Mouse (Mus musculus) NIH3T3 (cell line): ENCODE data around the gene Atad1.
"Not testable (repeated sequence)": the region's sequence is repeated elsewhere in the genome, so short reads cannot be mapped to it uniquely, and the experiment has no call there.

Source experiments
- DNase-seq: peaks from one replicate; pipeline ENCODE4 v3.0.0-alpha.2; 2012; ENCODE audit warnings: low read depth

Atad1 gene

GRCm38 (mm10) chr19:32749425-32749824 is 9.8 kb upstream of the Atad1 start:
- DNase-seq = peak; percentile 85

GRCm38 (mm10) chr19:32740641-32741345 is 1.2 kb upstream of the Atad1 start:
- no peak for DNase-seq

DNA sequence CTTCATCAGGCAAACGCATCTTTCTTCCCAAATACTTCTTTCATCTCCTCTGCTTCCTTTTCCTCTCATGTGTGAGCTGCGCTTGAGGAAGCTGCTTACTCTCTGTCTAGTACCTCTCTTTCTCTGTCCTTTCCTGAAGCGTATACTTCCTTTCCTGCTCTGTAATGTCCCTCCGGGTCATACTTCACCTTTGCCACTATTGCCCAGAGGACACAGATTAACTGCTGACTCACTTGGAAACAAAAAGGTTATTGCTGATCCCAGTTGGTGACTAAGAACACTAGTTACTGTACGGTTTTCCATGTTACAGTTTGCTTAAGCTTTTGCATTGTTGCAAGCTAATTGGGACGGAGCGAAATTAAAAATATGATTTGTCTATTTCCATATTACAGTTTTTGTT is 1.7 kb downstream of the Atad1 start:
- no peak for DNase-seq

- DNase-seq = no peak
Observed at GRCm38 (mm10) chr19:32732922-32733321, 6.7 kb downstream of the Atad1 start.

DNA sequence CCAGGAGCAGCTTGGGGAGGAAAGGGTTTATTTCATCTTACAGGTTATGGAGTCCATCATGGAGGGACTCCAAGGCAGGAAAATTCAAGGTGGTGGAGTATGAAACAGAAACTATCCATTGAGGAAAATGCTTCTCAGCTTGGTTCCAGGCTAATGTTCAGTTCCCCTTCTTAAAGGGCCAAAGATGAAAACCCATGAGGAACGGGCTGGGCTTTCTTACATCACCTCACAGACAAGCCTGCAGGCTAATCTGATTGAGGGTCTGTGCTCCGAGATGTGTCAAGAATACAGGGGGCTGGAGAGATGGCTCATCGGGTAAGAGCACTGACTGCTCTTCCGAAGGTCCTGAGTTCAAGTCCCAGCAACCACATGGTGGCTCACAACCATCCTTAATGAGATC is 9.8 kb downstream of the Atad1 start:
- no peak for DNase-seq

- no peak for DNase-seq
Observed at GRCm38 (mm10) chr19:32726451-32727325, 12.9 kb downstream of the Atad1 start.

- DNase-seq = no peak
Observed at GRCm38 (mm10) chr19:32723817-32724216, 15.8 kb downstream of the Atad1 start.

DNA sequence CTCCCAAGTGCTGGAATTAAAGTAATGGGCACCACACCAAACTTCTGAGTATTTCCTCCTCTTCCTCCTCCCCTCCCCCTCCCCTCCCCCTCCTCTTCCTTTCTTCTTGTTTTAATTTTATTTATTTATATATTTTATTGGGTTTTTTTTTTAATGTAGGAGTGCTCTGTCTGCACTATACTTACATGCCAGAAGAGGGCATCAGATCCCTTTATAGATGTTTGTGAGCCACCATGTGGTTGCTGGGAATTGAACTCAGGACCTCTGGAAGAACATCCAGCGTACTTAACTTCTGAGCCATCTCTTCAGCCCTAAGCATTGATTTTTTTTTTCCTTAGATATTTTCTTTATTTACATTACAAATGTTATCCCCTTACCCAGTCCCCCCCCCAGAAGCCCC is 19.3 kb downstream of the Atad1 start:
- no peak for DNase-seq

- DNase-seq = peak; percentile 54
Observed at GRCm38 (mm10) chr19:32717590-32717989, 22.0 kb downstream of the Atad1 start.

- peak; percentile 68 for DNase-seq
Observed at GRCm38 (mm10) chr19:32715681-32716080, 23.9 kb downstream of the Atad1 start.

DNA sequence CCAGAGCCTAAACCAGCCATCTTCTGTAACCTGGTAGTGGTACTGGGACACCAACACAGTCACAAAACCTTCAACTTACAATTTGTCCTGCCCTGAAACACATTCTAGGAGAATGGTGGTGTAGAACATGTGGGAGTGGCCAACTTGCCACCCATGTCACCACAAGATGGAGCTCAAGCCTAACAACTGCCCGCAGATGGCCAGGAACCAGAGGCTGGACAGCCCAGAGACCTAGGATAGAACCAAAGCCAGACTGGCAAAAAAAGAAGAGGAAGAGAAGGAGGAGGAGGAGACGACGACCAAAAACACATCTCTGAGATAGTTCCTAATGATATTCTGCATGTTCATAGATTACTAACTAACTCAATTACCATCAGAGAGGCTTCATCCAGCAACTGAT is 24.4 kb downstream of the Atad1 start:
- peak; percentile 93 for DNase-seq

GRCm38 (mm10) chr19:32713471-32713870 is 26.1 kb downstream of the Atad1 start:
- no peak for DNase-seq

DNA sequence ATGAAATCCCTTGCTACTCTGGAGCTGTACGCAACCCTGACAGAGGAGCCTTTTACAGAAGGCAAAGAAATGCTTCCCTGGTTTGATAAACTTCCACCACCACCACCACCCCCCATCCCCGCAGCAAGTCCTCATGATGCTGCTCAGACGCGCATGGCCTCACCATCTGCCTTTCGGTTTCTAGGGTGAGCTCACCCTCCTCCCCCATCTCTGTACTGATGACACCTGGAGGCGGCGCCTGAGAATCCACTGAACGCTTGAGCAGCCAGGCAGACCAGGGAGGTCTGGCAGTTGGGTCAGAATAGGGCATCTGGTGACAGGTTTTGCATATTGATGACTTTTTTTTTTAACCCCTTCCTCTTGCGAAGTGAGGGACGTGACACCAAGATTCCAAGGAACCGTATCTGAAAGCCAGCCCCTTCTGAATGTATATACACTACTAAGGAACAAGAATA is 27.0 kb downstream of the Atad1 start:
- DNase-seq = peak; percentile 88

GRCm38 (mm10) chr19:32711761-32712541 is 27.6 kb downstream of the Atad1 start:
- DNase-seq = peak; percentile 95

DNA sequence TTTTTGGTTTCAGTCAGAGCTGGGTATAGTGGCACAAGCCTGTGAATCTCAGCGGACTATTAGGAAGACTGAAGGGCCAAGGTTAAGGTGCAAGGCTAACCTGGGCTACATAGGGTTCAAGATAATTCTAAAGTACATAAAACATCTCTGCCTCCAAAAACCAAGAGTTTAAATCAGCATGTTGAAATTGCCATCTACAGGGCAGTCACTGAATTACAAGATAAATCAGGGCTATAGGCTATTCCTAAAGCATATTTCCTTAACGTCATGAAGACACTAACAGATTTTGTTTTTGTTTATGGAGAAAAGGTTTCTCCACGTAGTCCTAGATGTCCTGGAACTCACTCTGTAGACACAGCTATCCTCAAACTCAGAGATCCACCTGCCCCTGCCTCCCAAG is 29.3 kb downstream of the Atad1 start:
- peak; percentile 73 for DNase-seq

DNA sequence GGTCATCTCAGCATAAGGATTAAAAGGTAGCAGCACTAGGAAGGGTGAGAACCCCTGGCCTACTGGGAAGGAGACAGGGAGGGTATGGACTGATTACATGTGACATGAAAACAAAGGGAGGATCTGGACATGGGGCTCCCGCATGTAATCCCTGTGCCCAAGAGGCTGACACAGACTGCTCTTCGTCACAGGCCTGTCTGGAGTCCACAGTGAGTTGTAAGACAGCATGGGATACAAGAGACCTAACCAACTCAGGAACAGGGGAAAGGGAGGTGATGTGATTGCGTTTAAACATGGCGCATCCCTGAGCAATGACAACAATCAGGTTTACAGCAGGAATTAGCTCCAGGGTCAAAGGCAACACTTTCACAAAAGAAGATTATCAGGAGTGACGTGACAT is 30.6 kb downstream of the Atad1 start:
- DNase-seq = no peak

- peak; percentile 50 for DNase-seq
Observed at GRCm38 (mm10) chr19:32702191-32702590, 37.4 kb downstream of the Atad1 start.

- no peak for DNase-seq
Observed at GRCm38 (mm10) chr19:32696674-32697073, 42.9 kb downstream of the Atad1 start.

- DNase-seq = peak; percentile 71
Observed at GRCm38 (mm10) chr19:32689724-32690123, 49.9 kb downstream of the Atad1 start.

DNA sequence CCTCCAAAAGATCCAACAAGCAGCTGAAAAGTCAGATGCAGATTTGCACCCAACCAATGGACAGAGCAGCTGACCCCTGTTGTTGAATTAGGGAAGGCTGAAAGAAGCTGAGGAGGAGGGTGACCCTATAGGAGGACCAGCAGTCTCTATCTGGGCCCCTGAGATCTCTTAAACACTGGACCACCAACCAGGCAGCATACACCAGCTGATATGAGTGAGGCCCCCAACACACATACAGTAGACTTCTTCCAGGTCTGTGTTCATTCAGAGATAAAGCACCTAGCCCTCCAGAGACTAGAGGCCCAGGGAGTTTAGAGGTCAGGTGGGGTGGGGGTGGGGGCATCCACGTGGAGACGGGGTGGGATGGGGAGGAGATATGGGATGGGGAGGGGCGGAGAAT is 51.4 kb downstream of the Atad1 start:
- DNase-seq = not testable (repeated sequence)

DNA sequence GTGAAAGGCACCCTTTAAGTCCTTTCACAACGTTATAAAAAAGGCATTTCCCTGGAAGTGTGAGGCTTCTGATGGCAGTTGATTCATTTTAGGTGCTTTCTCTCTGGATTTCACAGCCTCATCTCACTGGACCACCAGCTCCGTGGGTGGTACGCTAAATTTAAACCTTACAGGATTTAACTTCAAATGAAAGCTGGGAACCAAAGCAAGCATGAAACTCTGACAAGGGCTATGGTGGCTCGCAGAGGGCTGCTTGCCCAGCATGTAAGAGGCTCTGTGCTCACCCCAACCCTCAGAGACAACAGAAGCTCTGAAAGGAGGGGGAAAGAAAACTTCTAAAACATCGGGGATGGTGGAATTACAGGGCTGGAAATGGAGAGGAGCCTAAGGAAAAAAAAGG is 51.9 kb downstream of the Atad1 start:
- no peak for DNase-seq

GRCm38 (mm10) chr19:32683081-32683480 is 56.5 kb downstream of the Atad1 start:
- DNase-seq = no peak
